Comparison of ENCODE assay signal across 17 mouse cellular contexts in the genomic region with DNA sequence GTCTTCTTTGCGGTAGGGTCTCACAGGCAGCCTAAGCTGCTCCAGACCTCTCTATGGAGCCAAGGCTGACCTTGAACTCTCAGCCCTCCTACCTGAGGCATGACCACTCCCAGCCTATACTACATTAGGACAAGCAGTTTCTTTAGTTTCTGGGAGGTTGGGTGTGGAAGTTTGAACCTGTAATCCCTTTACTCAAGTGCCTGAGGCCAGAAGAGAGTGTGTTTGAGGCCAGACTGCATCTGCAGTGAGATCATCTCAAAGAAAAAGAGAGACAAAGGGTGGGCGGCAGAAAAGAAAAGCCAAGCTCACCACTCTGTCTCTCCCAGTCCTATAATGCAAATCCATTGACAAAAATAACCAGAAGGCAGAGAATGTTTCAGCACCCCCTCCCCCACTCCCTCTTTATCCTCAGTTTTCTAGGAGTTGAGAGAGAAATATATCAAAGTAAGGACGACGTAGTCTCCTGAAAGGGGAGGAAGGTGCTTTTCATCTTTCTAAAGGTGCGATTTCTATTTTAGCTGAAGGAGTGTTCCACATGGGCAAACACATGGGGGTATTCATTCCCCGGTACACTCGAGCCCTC. TPM values are rescaled to one million over a fixed set of nuclear protein-coding genes. Genes with fewer than 3 reads are reported as not detected.
A peak's percentile ranks its signal among the peaks of the same experiment; 100 is the strongest.
DNase-seq lines count a peak whose midpoint lies in the region; ATAC-seq and TF ChIP-seq lines count a peak whose summit lies in the region.
"Had no signal": no experiment of that assay in that cellular context is flagged by ENCODE, and none has a peak within 500 bp of the region (broad histone marks: within the 10 kb centered on the region; RNA-seq: fewer than 3 reads in every experiment).

No protein-coding gene starts in this region.

- peaks cover 6% of the 10 kb centered on the region for H3K4me1 ChIP-seq in forebrain, embryonic 15.5 days
- peaks cover 5% of the 10 kb centered on the region; the same call in 1 of the 2 replicates for H3K4me1 ChIP-seq in forebrain, embryonic 13.5 days
- no peaks in the 10 kb centered on the region for H3K4me1 ChIP-seq in intestine, postnatal 0 days (replicated peaks; ENCODE audit: control insufficient read depth, insufficient read depth, low read length)
- H3K4me1 ChIP-seq: liver, embryonic 13.5 days; stomach, embryonic 15.5 days had no signal

- TF ChIP-seq CTCF in intestine, postnatal 0 days (IDR thresholded peaks at IDR 0.05; ENCODE audit: low read depth): no peak

- 0 out of 2 replicates have a peak overlapping the region, but pooled peaks have one; percentile 16 for H3K27ac ChIP-seq in forebrain, embryonic 15.5 days (replicated peaks)
- no peak overlapping the region for H3K27ac ChIP-seq in forebrain, embryonic 13.5 days
- no peak overlapping the region for H3K27ac ChIP-seq in intestine, postnatal 0 days (ENCODE audit: low read depth, low read length)
- H3K27ac ChIP-seq: embryonic facial prominence, embryonic 13.5 days; liver, embryonic 13.5 days; macrophage; stomach, embryonic 15.5 days had no signal

- 0 out of 2 replicates have a peak, but pooled peaks have one; percentile 8 for ATAC-seq in forebrain, embryonic 15.5 days (replicated peaks)
- no peak for ATAC-seq in forebrain, embryonic 13.5 days
- ATAC-seq in intestine, postnatal 0 days: no peak
- no peak for ATAC-seq in granulocyte monocyte progenitor cell, adult 5-6 weeks (replicated peaks; ENCODE audit: poor library complexity, severe bottlenecking)

- no peaks in the 10 kb centered on the region for H3K9me3 ChIP-seq in forebrain, embryonic 15.5 days
- no peaks in the 10 kb centered on the region for H3K9me3 ChIP-seq in forebrain, embryonic 13.5 days (replicated peaks)
- H3K9me3 ChIP-seq in intestine, postnatal 0 days (ENCODE audit: control insufficient read depth): no peaks in the 10 kb centered on the region
- H3K9me3 ChIP-seq: embryonic facial prominence, embryonic 13.5 days; liver, embryonic 13.5 days; stomach, embryonic 15.5 days had no signal

- no peak overlapping the region for H3K9ac ChIP-seq in forebrain, embryonic 15.5 days (replicated peaks)
- no peak overlapping the region for H3K9ac ChIP-seq in forebrain, embryonic 13.5 days
- H3K9ac ChIP-seq in intestine, postnatal 0 days (ENCODE audit: low read depth, low read length): no peak overlapping the region
- H3K9ac ChIP-seq: embryonic facial prominence, embryonic 13.5 days; liver, embryonic 13.5 days; stomach, embryonic 15.5 days had no signal

- no peaks in the 10 kb centered on the region for H3K36me3 ChIP-seq in forebrain, embryonic 15.5 days
- no peaks in the 10 kb centered on the region for H3K36me3 ChIP-seq in forebrain, embryonic 13.5 days (ENCODE audit: poor library complexity, severe bottlenecking)
- no peaks in the 10 kb centered on the region; the same call in 1 of the 2 replicates for H3K36me3 ChIP-seq in intestine, postnatal 0 days (ENCODE audit: control insufficient read depth, insufficient read depth)
- H3K36me3 ChIP-seq: liver, embryonic 13.5 days; stomach, embryonic 15.5 days had no signal

- H3K4me2 ChIP-seq in forebrain, embryonic 15.5 days (replicated peaks): no peak overlapping the region
- no peak overlapping the region for H3K4me2 ChIP-seq in forebrain, embryonic 13.5 days
- H3K4me2 ChIP-seq in intestine, postnatal 0 days (replicated peaks; ENCODE audit: low read depth): no peak overlapping the region
- H3K4me2 ChIP-seq: embryonic facial prominence, embryonic 13.5 days; liver, embryonic 13.5 days; stomach, embryonic 15.5 days had no signal

- intact Hi-C loops in left cerebral cortex, postnatal 4 days (cut with DNase I): loop anchor here (10.0 kb wide), 1 partner anchor 136 kb away; a partner anchor contains a TSS
- intact Hi-C loops in left cerebral cortex, postnatal 10 days (cut with DNase I): loop anchor here (10.0 kb wide), 1 partner anchor 86 kb away; no protein-coding TSS in a partner anchor

- DNase-seq in left cerebral cortex, adult 11 months (ENCODE audit: low spot score): peak; percentile 38
- no peak for DNase-seq in left cerebral cortex, postnatal 4 days
- DNase-seq in left cerebral cortex, postnatal 10 days (ENCODE audit: extremely low spot score in 1 of 2, low spot score in 2 of 2): peak; percentile 54 to 68
- DNase-seq in right cerebral cortex, postnatal 4 days: peak; percentile 52
- DNase-seq: adrenal gland, postnatal 10 days; cerebellum, adult 9-10 months; kidney, adult 2 months; layer of hippocampus, adult 9-11 months; liver, embryonic 13.5 days; retina, postnatal 1 day had no signal

- H3K27me3 ChIP-seq in forebrain, embryonic 15.5 days: no peaks in the 10 kb centered on the region
- H3K27me3 ChIP-seq in forebrain, embryonic 13.5 days: no peaks in the 10 kb centered on the region
- no peaks in the 10 kb centered on the region for H3K27me3 ChIP-seq in intestine, postnatal 0 days (replicated peaks; ENCODE audit: control insufficient read depth, insufficient read depth, low read length)
- H3K27me3 ChIP-seq: embryonic facial prominence, embryonic 13.5 days; liver, embryonic 13.5 days; stomach, embryonic 15.5 days had no signal

- 44% methylated on average over 7 of the region's 7 CpGs for WGBS in forebrain, embryonic 15.5 days
- 57% methylated on average over 7 of the region's 7 CpGs for WGBS in forebrain, embryonic 13.5 days
- 89% methylated on average over 7 of the region's 7 CpGs for WGBS in intestine, postnatal 0 days

- no peak overlapping the region for H3K4me3 ChIP-seq in forebrain, embryonic 15.5 days
- H3K4me3 ChIP-seq in forebrain, embryonic 13.5 days: no peak overlapping the region
- no peak overlapping the region for H3K4me3 ChIP-seq in intestine, postnatal 0 days (ENCODE audit: low read depth, low read length)
- H3K4me3 ChIP-seq: embryonic facial prominence, embryonic 13.5 days; liver, embryonic 13.5 days; stomach, embryonic 15.5 days had no signal

RNA-seq across cellular contexts. Expression of a gene that starts 55.0 kb away (rescaled TPM):
- polyA plus RNA-seq in forebrain, embryonic 15.5 days (2015; fragmentation: Nextera tagmentation; extraction: Ambion mirVana): 77.2 and 82.7 TPM in 2 replicates
- polyA plus RNA-seq in forebrain, embryonic 13.5 days (2015; fragmentation: Nextera tagmentation; extraction: Ambion mirVana): 63.8 and 67.4 TPM in 2 replicates
- total RNA-seq in left cerebral cortex, postnatal 4 days (2021): 10 to 100 TPM; 22.8 to 24.4 TPM
- 10 to 100 TPM; 16.4 TPM for total RNA-seq in left cerebral cortex, postnatal 10 days (2021)
- 25.6 and 27.0 TPM in 2 replicates for polyA plus RNA-seq in intestine, postnatal 0 days (2015; fragmentation: Nextera tagmentation; extraction: Ambion mirVana)
- 4.4 and 7.4 TPM in 2 replicates for total RNA-seq in granulocyte monocyte progenitor cell, adult 5-6 weeks (2014; fragmentation: Nextera tagmentation)
- total RNA-seq in granulocyte monocyte progenitor cell, adult 5-6 weeks (2017): 6.4 and 11.0 TPM in 2 replicates
